Mouse (Mus musculus): ENCODE data around the gene Cotl1. TPM values are rescaled to one million over a fixed set of nuclear protein-coding genes. Genes with fewer than 3 reads are reported as not detected.

Gene Cotl1
- total RNA-seq, 2 experiments from 2014 or later: 65.0 to 67.4 TPM

DNA sequence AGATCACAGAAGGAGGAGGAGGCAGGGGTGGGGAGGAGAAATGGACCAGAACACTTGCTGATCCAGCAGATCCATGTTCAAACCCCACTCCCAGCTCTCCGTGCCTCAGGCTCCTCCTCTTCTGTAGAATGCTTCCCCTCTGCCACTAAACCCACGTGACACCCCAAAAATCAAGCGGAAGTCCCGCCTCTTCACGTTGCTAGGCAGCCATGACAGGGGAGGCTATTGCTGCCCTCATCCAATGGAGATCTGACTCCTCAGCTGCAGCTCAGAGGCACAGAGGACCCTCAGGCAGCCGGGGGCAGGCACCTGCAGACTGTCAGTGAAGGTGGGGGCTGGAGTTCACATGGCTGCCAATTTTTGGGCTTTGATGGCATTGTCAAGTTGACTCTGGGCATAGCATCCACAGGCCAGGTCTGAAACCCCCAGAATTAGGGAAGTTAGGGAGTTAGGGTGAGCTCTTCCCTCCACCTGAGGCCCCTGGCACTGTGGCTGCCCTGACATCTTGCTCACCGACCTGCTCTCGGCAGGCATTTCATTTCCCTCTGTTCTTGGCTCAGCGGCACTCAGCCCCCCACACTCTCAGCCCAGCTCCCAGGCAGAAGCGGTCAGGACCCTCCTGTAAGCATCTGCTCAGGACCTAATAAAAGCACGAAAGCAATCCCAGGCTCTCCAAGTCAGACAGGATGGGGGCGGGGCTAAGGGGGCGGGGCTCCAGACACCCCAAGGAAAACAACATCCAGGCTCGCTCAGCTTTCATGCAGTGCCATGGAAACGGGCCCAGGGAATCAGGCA is 42.0 kb downstream of the Cotl1 start:
- peak; percentile 77 to 96 for DNase-seq (ENCODE audit: low spot score in 2 of 2)
- intact Hi-C loops (cut with DNase I): no loop called here

DNA sequence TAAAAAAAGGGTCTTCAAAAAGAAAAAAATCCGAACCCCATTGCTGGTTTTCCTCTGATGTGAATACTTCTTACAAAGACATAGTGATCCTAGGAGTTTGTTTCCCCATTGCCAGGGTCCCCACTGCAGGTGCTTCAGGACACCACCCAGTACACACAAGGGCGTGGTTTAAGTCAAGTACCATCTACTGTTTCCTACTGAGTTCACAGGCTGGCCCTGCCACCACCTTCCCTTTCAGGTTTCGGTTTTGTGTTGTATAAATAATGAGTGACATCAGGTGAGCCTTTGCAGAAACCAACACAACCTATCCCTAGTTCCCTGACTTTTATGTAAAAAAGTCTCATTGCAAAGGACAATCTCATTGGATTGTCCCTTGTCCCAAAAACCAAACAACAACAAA is 44.7 kb downstream of the Cotl1 start:
- intact Hi-C loops (cut with DNase I): no loop called here
- no peak for DNase-seq (ENCODE audit: low spot score in 2 of 2)

DNA sequence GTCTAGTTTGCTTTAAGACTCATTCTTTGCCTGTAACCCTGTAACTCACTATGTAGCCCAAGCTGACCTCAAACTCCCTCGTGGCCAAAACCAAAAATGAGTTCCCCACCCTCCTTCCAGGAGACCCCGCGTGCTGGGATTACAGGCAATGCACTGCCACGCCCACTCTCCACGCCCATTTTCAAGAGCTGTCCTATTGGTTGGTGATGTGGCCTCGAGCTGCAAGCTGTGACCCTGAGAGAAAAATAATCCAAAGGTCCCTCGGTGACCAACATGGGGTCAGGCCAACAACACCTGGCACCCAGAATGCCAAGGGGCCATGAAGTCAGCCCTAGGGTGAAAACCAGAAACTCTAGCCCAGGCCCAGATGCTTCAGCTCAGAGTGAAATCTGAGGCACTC is 45.7 kb downstream of the Cotl1 start:
- intact Hi-C loops (cut with DNase I): no loop called here
- DNase-seq (ENCODE audit: low spot score in 2 of 2): no peak

DNA sequence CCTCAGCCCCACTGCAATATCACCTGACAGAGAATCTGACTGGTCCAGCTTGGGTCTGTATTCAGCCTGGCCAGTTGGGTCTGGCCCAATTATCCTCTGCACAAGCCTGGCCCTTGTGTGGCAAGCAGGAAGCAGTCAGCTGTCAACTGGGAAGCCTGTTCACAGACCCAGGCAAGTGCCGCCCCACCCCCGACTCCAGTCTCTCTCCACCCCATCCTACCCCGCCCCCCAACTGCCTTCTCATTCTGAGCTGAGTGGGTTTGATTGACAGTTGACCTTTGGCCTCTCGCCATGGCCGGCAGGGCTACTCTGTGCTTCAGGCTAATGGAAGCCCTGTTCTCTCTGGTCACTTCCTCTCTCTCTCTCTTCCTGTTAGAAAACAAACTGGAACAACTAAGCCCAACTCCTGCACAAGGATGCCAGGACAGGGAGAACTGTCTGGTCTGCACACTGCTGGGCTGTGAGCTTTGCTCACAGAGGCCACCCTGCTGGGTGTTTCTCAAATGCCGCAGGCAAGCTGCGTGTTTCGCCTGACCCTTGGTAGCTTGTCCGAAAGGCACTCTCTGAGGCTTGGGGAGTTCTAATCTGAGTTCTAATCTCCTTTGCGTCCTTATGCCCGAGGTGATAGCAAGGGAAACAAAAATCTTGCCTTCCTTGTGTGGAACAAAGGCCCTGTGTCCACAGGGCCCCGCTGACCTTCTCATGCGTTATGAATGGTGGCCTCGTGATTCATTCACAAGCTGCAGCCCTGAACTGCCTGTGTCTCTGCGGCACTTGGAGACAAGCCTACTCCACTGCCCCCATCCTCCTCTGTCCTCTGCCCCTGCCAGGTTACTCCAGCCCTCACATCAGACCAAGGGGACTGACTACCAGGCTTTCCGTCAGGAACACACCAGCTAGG is 48.3 kb downstream of the Cotl1 start:
- intact Hi-C loops (cut with DNase I): no loop called here
- no peak for DNase-seq (ENCODE audit: low spot score in 2 of 2)

DNA sequence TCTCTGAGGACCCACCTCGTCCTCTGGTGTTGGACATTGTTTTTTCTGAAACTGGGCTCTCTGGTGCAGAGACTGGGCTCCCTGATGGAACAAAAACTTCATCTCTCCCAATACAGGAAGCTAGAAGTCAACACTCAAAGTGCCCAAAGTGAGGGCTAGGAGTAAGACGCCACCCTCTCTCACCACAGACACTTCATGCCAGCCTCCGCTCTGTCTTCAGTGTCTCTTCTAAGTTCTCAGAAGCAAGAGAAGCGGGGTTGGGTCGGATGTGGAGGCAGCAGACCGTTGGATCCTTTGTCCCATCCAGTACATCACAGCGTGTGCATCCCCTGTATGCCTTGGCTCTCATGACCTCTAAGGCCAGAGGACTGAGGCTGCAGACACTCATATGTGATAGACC is 50.8 kb downstream of the Cotl1 start:
- no peak for DNase-seq (ENCODE audit: low spot score in 2 of 2)
- intact Hi-C loops (cut with DNase I): no loop called here

DNA sequence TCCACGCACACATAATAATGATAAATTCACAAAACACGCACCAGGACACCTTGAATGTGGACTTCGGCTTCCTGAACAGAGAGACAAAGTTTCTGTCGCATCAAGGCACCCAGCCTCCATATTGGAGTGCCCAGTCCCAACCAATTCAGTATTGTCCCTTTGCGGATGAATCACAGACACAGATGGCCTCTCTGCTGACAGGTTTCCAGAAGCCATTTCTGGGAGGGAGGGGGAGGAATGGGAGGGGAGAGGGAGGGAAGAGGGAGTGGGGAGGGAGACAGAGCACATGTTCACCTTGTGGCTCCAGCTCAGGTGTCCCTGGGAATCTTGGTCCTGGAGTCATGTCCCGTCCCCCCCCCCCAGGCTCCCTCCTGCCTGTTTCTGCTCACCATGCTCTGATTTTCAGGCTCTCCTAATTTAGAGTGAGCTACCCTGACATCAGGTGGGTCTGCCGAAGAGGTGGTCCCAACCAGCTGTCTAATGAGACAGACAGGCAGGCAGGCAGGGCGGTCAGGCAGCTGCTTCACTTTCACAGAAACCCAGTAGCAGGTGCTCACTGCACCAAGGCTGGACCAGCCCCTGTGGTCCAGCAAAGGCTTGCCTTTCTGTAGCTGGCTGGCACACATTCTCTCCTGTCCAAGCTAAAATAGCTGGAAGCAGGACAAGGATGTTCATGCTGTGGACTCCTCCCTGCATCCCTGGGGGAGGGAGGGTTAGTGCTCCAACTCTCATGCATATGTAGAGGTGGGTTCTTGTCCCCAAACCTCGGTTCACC is 51.5 kb downstream of the Cotl1 start:
- no peak for DNase-seq (ENCODE audit: low spot score in 2 of 2)
- intact Hi-C loops (cut with DNase I): no loop called here

DNA sequence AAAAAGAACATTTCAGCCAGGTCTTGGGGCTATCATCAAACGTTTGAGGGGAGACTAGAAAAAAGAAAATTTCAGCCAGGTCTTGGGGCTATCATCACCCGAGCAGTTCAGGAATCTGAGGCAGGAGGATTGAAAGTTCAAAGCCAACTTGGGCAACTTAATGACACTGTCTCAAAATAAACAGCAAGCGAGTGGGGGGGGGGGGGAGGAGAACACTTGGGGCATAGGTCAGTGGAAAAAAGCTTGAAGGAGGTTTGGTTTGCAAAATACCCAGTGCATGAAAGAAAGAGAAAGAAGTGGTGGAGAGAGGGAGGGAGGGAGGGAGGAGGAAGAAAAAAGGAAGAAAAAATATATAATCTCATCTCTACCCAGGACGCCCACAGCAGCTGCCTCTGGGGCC is 53.0 kb downstream of the Cotl1 start:
- intact Hi-C loops (cut with DNase I): no loop called here

DNA sequence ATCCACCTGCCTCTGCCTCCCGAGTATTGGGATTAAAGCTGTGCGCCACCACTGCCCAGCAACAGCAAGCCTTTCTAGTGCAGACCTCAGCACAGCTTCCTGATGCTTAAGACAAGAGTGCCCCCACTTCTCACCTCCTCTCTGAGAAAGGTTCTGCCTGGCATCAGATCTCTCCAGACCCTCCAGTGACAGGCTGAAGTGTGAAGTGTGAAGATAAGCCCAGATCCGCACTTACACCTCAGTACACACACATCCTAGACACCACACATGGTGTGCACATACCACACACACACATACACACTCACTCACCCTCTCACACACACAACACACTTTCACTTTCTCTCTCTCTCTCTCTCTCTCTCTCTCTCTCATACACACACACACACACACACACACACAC is 53.5 kb downstream of the Cotl1 start:
- DNase-seq (ENCODE audit: low spot score in 2 of 2): no peak
- intact Hi-C loops (cut with DNase I): no loop called here

More for the DNA sequence above, 53.0 kb downstream of the Cotl1 start:
- no peak for DNase-seq (ENCODE audit: low spot score in 2 of 2)

DNA sequence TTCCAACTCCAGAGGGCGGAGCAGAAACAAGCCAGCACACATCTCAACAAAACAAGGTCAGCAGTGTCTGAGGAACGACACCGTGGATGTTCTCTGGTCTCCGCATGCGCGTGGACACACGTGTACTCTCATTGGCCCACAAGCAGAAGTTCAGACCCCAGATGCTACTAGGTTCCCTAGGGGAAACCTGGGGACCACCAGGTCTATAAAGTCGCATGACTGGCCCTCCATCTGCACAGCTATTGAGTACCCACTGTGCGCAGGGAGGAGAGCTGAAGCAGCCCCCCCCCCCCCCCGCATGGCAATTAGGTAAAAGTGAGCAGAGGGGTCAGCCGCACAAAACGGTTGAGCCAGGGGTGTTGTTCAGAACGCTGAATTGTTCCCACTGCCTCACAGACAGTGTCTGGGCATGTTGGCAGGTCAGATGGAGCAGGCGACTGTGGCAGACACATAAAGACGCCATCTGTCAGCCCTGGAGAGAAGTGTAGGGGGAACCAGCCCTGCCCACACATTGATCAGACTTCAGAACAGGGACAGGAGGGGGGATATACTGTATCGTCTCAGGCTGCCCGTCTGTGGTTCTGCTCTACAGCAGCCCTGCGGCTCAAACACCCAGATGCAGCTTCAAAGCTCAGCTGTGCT is 54.5 kb downstream of the Cotl1 start:
- DNase-seq (ENCODE audit: low spot score in 2 of 2): no peak
- intact Hi-C loops (cut with DNase I): no loop called here

DNA sequence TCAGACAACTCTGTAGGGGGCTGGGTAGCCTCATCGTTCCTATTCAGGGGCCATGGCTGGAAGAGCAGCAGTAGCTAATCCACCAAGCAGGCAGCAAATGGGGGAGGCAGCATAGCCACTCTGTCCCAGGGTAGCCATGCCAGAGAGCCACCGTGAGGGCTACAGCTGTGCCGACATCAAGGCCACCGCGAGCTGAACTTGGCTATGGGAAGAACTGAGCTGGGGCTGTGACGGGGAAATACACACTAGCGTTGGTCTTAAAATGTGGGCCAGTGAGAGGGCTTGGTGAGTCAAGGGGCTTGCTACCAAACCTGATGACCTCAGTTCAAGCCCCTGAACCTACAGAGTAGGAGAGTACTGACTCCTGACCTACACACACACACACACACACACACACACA is 55.7 kb downstream of the Cotl1 start:
- DNase-seq (ENCODE audit: low spot score in 2 of 2): no peak
- intact Hi-C loops (cut with DNase I): loop anchor here (5.0 kb wide), 2 partner anchors 143 to 288 kb away; no protein-coding TSS in a partner anchor

DNA sequence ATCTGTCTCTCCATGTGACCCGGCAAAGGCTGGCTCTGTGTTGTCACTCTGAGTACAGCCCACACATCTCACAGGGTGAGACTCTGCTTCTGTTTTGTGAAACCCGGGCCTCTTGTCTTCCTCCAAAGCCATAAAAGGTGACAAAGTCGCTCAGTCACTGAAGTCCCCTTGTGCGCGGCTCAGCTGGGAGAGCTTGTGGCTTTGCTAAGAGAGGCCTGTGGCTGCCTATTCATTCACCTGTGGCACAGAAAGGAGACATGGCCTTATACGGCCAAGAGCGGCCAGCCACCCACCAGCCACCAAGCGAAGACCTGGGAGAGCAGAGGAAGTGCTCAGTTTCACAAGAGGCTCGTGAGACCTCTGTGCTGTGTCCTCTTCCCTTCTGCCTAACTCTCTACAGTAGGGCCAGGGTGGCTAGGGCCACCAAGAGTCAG is 56.2 kb downstream of the Cotl1 start:
- intact Hi-C loops (cut with DNase I): loop anchor here (5.0 kb wide), 2 partner anchors 143 to 288 kb away; no protein-coding TSS in a partner anchor

DNA sequence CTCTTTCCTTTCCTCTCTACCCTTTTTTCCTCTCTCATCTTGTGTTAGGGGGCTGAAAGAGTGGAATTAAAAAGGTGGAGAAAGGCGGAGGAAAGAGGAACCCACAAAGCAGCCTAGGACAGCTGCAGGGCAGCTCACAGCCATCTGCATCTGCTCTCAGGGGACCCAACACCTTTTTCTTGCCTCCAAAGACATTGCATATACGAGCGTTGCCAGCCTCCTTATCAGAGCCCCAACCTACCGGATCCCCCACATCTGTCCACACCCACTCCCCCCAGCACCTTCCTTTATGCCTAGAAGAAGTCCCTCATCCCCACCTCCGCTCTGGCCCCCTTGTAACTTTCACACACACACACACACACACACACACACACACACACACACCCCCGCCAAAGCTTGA is 56.8 kb downstream of the Cotl1 start:
- no peak for DNase-seq (ENCODE audit: low spot score in 2 of 2)
- intact Hi-C loops (cut with DNase I): loop anchor here (5.0 kb wide), 2 partner anchors 144 to 289 kb away; no protein-coding TSS in a partner anchor

More for the DNA sequence above, 56.2 kb downstream of the Cotl1 start:
- no peak for DNase-seq (ENCODE audit: low spot score in 2 of 2)

DNA sequence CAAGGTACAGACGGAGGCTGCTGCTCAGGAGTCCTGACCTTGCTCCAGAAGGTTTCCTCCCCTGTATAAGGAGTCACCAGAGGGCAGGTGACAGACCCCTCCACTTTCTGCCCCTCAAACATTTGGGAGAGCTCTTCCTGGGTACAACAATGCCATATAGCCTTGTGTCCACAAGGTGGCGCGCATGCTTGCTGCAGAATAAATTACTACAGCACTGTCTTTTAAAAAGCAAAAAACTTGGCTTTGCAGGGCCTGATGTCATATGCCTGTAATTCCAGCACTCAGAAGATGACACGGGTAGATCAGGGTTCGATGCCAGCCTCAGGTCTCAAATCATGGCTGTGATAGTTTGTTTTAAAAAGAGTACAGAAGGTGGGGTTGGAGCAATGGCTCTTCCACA is 57.6 kb downstream of the Cotl1 start:
- DNase-seq (ENCODE audit: low spot score in 2 of 2): peak; percentile 88 to 91
- intact Hi-C loops (cut with DNase I): loop anchor here (1.0 to 5.0 kb wide), 3 partner anchors 61 to 290 kb away; no protein-coding TSS in a partner anchor

DNA sequence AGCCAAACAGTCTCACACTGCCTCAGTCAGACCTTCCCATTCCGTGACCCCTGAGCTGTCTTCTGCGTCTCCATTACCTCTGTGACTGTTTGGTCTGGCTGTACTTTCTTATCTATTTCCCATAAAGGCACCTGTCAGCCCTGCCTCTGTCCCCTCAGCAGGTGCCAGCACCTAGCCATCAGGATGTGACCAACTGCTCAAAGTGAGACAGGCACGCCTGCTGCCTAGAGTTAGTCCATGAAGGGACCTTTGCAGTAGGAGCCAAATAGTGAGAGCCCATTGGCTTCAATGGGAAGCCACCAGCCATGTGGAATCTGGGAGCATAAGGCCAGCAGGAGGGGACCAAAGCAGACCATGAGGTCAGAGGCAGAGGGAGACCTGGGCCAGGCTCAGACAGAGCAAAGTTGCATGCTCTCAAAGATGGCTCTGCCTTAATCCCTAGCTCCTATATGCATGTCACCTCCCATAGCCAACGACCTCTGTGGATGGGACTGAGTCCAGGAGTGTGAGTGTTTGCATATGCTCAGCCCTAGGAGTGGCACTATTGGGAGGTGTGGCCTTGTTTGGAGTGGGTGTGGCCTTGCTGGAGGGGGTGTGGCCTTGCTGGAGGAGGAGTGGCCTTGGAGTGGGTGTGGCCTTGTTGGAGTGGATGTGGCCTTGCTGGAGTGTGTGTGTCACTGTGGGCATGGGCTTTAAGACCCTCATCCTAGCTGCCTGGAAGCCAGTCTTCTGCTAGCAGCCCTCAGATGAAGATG is 59.1 kb downstream of the Cotl1 start:
- intact Hi-C loops (cut with DNase I): loop anchor here (5.0 kb wide), 2 partner anchors 146 to 291 kb away; no protein-coding TSS in a partner anchor
- no peak for DNase-seq (ENCODE audit: low spot score in 2 of 2)

DNA sequence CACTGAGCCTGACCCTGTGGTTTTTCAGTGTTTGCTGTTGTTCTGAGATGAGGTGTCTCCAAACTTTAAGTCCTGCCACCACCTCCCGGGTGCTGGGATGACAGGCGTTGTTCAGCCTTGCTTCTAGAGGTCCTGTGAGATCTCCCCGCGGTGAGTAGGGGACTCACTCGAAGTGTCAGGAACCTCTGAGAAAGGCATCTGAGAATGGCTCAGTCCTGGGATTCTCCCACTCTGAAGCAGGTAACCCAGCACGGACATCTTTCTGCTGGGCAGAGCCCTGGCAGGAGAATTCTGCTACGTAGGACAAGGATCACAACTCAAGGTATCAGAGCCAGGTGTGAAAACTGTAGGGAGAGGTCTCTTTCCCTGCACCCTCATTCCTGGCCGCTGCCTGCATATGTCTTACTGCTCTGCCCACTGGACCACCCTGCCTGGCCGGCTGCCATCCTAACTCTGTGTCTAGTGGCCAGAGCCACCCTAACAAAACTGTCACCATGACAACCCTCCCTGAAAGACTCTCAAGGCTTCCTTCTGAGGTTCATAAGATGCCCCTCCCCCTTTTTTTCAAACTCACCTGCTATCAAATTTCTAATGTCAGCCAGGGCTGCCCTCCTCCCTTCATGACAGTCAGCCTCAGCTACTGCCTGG is 59.8 kb downstream of the Cotl1 start:
- intact Hi-C loops (cut with DNase I): loop anchor here (5.0 kb wide), 2 partner anchors 147 to 292 kb away; no protein-coding TSS in a partner anchor
- DNase-seq (ENCODE audit: low spot score in 2 of 2): no peak

DNA sequence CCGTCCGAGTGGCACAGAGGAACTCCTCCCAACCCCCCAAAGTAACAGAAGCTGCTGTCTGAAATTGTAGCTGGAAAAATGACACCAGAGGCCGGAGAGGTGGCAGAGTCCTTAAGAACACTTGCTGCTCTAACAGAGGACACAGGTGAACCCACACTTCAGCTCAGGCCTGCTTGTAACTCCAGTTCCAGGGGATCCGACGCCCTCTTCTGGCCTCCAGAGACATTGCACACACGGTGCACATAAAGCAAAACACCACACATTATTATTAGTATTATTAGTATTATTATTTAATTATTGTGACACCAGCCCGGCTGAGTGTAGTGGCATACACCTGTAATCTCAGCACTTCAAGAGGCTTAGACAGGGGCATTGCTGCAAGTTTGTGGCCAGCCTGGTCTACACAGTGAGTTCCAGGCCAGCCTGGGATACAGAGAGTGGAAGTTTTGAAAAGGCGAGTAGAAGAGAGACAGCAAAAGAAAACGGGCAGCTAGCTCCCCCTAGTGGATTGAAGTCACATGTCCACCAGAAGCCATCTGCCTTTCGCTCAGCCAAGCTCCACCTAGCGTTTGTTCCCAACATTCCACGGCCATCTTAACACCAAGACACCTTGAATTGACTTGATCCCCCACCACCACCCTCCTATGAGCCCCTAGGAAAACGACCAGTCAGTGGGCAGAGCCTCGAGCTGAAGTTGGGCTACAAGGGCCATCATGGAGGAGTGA is 61.2 kb downstream of the Cotl1 start:
- peak; percentile 91 for DNase-seq (ENCODE audit: low spot score in 2 of 2)
- intact Hi-C loops (cut with DNase I): loop anchor here (1.0 to 10.0 kb wide), 2 partner anchors 93 to 334 kb away; partner anchors contain the start of gene Necab2

DNA sequence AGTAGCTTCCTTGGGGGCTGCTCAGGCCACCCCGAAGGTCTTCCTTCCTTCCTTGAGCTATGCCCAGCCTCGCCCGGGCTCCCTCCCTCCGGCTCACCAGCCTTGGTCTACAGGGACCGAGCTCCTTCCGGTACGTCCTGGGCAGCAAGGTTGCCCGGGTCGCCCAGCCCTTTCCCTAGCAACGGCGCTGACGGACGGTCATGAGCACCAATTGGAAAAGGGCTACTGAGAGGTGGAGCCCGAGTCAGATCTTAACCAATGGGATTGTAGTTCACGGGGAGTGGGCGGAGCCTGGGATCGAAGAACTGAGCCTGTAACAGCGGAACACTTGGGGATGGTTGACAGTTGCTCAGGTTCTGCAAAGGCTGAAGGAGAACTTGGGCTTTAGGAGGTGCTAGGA is 62.1 kb downstream of the Cotl1 start, which contains the start of gene Tldc1:
Gene Tldc1, minus strand, starts transcription at position 154 of the 400 bp plus-strand sequence.
- intact Hi-C loops (cut with DNase I): loop anchor here (10.0 kb wide), 1 partner anchor 333 kb away; the partner anchor contains the start of gene Necab2

More for the DNA sequence above, 62.1 kb downstream of the Cotl1 start, which contains the start of gene Tldc1:
- DNase-seq (ENCODE audit: low spot score in 2 of 2): peak; percentile 99 to 100
